Mouse (Mus musculus) erythroblast, embryonic 14.5 days (primary cell): ENCODE data around the gene Fam168b.

Experiments
- GATA1 ChIP-seq: IDR thresholded peaks from 2 replicates; pipeline ENCODE4 v1.6.1; 2012; ENCODE audit warnings: low read length, inconsistent platforms, mixed read lengths
- TAL1 ChIP-seq: IDR thresholded peaks from 3 replicates; pipeline ENCODE4 v1.6.1; 2012; ENCODE audit warnings: low read length, inconsistent platforms, mixed read lengths

DNA sequence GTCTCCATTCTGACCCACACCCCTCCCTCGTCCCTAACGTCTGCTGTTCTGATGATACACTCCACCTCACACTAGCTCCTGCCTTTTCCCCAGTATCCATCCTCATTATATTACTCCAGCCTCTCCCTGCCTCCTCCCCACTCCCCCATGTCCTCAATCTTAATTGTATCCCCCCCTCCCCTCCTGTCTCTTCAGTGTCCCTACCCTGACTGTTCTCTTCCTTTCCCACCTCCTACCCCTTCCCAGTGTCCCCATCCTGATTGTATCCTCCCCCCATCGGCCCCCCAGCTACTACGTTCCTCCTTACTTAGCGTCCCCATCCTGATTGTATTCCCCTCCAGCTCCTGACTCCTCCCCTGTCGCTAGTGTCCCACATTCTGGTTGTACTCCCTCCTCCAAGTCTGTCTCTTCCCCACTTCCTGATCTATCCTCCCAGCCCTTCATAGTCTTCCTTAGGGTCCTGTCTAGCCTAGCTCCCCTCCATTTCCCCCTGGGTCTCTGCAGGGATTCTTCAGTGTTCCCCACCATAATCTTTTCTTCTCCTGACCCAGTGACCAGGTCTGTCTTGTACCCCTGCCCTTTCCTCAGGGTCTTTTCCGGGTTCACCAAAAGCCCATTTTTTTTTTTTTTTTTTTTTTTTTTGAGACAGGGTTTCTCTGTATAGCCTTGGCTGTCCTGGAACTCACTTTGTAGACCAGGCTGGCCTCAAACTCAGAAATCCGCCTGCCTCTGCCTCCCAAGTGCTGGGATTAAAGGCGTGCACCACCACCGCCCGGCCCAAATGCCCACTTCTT, 7.7 kb upstream of the Fam168b start:
- TF ChIP-seq GATA1 (no peak), TAL1 (no peak)
